Mouse (Mus musculus) layer of hippocampus, postnatal 10 days (tissue): ENCODE data around the gene Ctdspl. TPM values are rescaled to one million over a fixed set of nuclear protein-coding genes. Genes with fewer than 3 reads are reported as not detected.

Experiments
- DNase-seq, 2 experiments: peaks; one replicate each; pipeline ENCODE4 v3.0.0; 2021; ENCODE audit warnings: low spot score in 2 of 2
- long read RNA-seq: library from polyadenylated mRNA; stranded (forward); transcript quantifications from one replicate; pipeline ENCODE4 v2.0.0, GENCODE M21; 2023
- total RNA-seq, 2 experiments: library from RNA; stranded (reverse); gene quantifications; 2 replicates each; pipeline ENCODE4 v1.2.3; 2021

Gene Ctdspl
- total RNA-seq = 10 to 100 TPM; 17.0 to 19.0 TPM
- long read RNA-seq, full-length matches to known transcripts = 7 of 9 reads
- long read RNA-seq, partial matches to known transcripts = 0 of 9 reads
- long read RNA-seq, other reads (novel, unspliced or antisense) = 2 of 9 reads

DNA sequence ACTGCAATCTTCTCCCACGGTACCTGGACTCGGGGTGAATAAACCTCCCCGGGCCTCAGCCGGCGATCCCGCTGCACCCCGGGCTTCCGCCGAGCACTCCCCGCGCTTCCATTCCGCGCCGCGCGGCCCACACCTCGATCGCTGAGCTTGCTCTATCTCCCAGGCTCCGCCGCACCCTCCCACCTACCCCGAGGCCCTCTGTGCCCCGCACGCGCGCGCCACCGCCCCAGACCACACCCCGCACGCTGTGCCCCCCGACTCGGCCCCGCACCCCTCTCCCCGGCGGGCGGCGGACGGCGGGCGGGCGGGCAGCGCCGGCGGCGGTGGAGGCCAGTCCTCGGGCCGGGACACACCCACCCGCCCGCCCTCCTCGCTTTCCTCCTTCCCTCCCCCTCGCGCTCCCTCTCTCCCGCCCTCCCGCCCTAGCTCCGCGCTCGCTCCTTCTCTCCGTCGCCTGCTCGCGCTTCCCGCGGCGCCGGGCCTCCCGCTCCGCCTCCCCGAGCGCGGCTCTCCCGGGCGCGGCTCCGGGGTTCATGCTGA lies at the start of gene Ctdspl:
Ctdspl (plus strand) TSS at position 343 of the 540 bp plus-strand sequence.
- DNase-seq = peak; percentile 67 to 75

DNA sequence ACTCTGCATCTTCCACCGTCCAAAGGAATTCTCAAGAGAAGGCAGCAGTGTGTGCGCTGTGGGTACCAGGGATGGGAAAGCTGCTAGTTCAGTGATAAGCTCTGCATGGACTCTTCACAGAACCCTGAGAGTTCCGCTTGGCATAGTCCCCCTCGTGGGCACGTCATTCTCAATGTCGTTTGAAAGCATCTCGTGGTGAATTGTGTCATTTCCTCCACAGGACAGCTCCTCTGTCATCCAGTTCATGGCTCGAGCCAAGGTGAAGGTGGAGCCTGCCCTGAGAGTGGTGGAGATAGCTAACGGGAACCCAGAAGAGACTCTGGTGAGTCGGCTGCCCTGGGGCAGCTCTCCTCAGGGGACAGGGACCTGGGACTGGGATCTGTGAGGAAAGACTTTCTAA lies 49.4 kb upstream of the Ctdspl start:
- no peak for DNase-seq

DNA sequence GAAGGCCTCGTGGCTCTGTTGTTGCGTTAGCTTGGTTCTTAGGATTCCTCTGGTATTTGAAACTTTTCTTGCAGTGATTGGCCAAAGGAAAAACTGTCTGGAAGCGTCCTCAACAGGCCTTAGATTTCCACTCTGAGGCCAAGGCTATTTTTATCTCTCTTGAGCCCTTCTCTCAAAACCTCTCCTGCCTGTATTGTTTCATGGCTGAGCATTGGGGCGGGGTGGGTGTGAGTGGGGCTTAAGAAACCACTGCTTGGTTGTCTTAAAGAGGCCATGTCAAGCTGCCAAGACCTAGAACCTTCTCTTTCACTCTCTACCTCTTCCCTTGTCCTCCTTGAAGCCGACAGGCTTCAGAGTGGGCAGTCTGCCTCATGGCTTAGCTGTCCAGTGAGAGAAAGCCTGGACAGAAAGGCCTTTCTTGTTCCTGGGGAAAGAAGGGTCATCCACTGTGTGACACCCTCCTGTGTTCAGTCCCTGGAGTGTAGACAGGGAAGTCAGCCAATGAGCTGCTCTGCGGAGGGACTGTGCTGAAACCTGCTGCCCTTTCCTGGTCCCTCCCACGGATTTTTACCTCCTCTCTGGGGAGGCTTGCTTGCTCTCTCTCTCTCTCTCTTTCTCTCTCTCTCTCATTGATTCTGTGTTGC lies 48.8 kb upstream of the Ctdspl start:
- DNase-seq = no peak

DNA sequence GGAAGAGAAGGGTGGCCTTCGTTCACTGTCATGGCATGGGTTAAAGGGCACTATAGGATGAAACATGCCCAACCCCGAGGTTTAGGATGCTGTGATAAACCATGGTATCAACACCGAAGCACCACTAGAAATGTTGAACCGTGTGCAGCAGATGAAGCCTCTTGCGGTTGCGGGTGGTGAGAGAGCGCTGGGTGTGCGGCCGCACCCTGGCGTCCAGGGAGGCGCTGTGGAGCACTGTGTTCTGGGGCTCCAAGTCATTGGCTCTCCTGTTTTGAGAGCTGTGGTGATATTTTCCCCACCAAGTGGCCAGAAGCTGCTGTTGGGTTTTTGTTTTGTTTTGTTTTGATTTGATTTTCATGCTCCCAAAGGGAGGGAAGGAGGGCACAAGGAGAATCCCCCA lies 47.7 kb upstream of the Ctdspl start:
- no peak for DNase-seq

DNA sequence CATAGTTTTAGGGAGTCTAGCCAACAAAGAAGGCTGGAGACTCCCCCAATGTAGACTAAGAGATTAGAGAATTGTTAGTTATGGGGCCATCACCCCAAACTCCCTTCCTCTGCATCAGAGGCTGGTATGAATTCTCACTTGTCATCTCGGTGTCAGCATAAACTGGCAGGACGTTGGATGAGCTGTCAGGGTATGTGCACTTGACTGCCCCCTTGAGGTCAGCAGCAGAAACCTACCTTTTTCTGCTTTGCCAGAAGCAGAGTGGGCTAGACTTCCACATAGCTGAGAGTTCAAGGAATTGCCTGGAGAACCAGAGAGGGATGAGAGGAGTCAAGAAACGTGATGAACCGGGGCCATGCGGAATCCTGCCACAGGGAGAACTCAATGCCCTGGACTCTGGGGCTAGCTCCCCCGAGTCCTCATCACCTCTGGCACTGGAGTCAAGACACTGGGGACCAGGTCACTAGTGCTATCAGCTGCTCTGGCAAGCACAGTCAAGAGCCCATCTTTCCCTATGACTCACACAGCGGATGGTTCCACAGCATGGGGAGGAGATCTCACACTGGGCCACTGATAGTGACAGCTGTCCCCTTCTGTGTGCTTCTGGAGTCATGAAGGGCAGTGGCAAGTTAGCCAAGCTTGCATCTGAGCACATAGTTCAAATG lies 44.8 kb upstream of the Ctdspl start:
- DNase-seq = no peak

DNA sequence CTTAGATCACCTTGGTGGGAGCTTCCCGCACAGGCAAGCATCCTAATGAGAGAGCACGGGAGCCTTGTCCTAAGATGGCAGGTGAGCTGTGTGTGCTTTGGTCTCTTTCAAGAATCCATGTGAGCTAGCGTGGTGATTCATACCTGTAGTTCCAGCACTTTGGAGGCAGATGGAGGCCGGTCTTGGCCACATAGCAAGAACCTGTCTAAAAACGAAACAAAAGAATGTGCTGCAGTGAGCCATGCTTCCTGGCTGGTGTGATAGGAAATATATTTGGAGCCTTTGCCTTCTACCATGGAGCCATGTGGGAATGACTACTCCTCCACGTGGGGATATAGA lies 44.3 kb upstream of the Ctdspl start:
- no peak for DNase-seq

DNA sequence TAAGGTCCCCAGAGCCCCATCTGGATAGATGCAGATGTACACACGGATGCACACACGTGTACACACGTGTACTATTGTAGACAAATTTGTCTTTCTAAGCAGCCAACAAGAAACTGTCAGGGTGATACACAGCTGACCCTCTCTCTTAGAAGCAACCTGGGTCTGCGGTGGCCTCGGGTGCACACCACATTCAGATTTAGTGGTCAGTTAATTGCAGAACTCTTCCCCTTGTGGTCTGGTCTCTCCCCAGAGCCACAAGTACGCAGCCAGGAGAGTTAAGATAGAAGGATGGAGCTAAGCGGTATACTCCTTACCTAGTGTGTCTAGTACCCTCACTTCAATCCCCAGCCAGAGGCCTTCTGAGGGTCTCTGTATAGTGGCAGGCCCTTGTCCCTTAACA lies 43.1 kb upstream of the Ctdspl start:
- no peak for DNase-seq

DNA sequence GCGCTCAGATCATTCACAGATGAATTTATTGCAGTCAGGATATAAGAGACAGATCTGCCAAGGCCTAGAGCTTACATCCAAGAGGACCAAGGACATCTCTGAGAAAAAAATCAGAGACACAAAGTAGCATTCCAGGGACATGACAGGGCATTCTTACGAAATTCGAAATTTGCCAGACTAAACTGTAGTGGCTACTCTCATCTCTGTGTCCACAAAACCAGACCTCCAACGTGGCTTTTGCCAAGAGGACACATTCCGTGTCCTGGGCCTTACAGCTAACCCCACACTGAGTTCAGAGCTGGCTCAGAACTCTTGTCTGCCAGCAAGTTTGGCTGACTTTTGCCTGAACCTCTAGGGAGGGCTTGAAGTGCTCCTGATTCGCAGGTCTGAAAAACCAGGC lies 40.5 kb upstream of the Ctdspl start:
- DNase-seq = no peak

DNA sequence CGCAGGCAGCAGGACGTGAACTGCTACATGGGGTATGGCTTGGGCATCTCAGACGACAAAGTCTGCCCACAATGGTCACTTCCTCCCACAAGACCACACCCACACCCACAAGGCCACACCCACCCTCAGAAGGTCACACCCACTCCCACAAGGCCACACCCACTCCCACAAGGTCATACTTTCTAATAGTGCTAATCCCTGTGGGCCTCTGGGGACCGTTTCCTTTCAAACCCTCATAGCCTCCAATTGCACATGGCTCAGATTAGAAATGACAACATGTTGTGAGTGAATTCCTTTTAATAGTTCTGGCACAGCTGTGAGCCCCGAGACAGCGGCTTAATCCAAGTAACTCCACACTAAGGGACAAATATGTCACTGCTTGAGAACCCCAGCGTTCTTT lies 39.1 kb upstream of the Ctdspl start:
- no peak for DNase-seq

DNA sequence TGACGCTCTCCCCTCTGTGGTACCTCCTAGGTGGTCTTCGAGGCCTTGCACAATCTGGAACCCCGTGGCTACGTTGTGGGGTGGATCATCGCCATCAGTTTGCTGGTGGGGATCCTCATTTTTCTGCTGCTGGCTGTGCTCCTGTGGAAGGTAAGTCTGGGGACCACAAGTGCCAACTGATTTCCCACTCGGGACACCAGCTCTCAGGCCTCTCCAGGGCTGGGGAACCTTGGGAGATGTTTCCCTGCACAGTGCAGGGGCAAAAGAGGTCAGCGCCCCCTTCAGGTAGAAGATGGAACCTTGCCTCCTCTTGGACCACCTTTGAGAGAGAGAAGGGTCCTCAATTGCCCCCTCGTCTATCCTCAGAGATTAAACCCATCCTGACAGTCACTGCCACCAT lies 38.5 kb upstream of the Ctdspl start:
- no peak for DNase-seq

DNA sequence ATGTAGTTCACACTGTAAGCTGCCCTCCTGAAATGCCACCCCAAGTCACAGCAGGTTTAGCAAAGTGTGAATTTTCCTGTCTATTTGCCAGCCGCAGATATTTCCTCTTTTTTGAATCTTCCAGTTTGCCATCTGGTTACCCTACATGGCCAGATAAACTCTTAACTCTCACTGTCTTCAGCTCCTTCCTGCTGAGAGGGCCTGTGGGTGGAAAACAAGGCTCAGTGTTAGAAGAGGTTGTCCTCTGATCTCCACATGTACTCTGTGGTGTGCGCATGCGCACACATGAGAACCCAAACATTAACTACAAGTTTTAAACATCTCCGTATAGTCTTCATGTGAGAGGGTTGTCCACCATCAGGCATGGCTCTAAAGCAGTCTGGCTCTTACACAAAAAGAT lies 36.1 kb upstream of the Ctdspl start:
- DNase-seq = no peak

DNA sequence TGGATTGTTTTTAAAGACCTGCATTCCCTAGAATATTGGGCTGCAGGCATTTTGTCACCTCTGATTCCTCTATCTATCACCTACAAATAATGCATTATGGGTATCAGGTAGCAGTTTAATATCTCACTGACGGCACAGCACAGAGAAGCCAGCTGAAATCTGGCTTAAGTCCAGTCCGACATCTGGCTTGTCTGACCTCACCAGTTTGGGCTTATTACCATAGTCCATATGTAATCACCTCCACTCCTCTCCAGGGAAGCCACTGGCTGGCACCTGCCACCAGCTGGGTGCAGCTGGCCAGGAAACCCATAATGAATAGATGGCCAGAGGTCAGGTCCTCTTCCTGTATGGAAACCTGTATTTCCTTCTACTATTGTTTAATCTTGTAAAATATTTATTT lies 35.6 kb upstream of the Ctdspl start:
- DNase-seq = no peak

DNA sequence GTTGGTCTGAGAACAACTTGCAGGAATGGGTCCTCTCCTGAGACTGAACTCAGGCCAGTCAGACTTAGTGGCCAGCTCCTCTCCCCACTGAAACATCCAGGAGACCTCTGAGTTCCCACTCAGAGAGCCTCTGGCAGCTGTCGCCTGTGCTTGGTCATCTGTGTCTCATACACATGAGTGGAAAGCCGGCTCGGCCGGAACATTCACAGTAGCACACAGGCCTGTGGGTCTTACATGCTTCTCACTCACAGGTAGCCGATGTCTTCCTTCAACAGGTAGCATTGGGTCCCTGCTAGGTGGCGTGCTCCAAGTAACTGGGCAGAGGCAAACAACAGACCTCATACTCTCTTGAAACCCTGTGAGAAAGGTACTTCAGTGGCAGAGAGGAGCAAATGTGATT lies 35.2 kb upstream of the Ctdspl start:
- DNase-seq = no peak

DNA sequence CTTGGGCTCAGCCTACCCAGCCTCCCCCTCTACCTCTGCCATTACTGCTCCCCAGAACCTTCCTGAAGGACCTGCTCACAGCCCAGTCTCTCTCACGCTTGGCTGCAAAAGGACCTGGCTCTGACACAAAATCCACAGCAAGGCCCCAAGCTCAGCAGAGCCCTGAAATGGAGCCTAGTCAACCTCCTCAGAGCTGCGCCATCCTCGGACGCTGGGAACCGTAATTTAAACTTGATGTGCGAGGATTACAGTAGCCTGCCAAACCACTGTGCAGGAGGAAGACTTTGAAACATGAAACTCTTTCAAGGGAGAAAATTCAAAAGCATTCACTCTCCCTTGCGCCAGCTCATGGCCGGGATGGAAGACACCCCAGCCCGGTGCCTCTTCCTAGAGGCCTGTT lies 34.7 kb upstream of the Ctdspl start:
- no peak for DNase-seq

DNA sequence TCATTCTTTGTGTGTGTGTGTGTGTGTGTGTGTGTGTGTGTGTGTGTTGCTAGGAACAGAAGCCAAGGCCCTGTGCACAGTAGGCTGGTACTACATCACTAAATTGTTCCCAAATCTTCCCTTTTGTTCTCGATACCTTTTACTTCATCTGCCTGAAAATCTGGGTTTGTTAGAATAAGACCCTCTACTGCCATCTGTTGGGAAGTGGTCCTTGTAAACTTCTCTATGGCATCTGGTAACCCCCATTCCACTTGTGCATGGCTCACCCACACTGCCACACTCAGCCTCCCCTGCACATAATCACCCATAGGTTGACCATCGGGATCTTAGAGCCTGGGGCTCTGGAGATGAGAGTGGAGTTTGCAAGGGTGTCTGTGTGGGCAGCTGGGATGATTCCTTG lies 31.2 kb upstream of the Ctdspl start:
- no peak for DNase-seq

DNA sequence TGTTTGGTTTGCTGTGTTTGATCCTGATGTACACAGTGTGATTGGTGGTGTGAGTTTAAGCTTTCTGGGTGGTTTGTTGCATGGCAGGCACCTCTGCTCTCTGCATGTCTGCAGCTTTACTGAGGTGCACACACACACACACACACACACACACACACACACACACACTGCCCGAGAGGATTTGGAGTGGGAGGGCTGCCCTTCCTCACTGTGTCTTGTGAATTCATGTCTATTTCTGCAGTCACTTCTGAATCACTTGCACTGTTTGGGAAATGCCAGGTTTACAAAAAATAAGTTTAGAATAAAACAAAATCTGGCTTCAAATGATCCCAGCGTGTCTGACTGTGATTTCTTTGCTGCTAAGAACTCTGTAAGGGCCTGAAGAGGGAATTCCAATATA lies 25.6 kb upstream of the Ctdspl start:
- DNase-seq = no peak

DNA sequence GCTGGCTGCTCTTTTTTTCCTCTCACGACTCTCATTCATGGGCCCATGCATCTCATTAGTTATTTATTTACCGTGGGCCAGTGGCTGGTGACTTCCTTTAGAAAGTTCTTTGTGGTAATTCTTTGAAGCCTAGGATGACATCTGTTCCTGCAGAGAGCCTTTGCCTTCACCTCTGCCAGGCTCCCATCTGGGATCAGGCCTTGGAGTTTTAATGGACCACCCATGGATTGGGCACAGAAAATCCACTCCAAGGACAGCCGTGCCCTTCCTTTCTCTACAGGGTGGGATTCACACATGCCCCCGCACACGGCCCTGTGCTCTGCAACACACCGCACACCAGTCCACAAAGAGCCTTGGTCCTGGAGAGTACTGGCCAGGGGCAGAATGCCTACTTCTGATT lies 24.3 kb upstream of the Ctdspl start:
- no peak for DNase-seq

DNA sequence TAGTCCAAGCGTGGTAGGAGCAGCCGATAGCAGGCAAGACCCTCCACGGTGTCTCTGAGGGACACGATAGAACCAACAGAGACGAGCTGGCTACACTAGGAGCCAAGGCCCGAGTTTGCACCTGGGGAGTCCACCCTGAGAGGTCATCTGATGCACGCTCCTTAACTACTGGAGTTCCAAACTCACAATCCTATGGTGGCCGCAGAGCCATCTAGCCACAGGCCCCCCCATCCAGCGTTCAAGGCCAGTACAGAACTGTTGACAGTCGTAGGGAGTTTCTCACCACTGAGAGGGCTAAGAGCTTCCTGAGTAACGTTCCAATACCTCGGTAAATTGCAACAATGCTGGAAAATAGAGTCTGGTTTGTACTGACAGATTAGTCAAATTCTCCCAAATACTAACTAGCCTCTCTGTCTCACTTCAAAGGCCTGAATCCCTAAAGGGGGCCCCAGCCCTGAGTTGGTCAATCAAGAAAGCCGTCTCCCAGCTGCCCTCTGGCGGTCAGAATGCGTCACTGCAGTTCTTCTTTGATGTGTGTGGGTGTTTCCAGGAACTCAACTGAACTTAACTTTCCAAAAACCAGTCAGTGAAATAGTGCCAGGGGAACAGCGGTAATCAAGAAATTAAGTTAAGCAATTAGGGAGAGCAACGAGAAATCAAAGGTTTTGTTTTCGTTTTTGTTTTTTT lies 18.2 kb upstream of the Ctdspl start:
- DNase-seq = peak; percentile 87 to 90

DNA sequence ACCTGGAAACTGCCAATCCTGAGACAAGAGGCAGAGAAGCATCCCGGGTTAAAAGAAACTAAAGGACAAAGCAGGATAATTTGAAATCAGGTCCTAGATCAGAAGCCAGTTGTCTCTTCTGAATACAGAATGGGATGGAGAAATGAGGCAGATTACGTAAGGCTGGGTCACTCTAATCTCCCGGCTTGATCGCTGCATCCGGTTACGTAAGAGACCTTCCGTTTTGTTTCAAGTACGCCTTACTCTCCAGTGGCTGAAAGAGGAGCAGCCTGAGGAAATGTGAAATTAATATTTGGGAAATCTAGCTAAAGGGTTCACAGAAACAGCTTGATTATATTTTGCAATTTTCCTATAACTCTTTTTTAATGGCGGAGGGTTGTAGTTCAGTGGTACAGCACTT lies 13.2 kb upstream of the Ctdspl start:
- no peak for DNase-seq

DNA sequence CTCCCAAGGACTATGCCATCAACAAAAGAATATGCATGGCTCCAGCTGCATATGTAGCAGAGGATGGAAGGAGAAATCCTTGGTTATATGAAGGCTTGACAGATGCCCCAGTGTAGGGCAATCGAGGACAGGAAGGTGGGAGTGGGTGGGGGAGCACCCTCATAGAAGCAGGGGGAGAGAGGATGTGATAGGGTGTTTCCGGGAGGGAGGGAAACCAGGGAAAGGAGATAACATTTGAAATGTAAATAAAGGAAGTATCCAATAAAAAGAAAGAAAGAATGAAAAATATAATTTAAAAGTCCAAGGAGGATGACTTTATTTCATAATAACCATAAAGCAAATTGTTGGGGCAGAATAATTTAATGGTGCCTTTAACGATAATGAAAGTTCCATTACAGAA lies 12.6 kb upstream of the Ctdspl start:
- no peak for DNase-seq

DNA sequence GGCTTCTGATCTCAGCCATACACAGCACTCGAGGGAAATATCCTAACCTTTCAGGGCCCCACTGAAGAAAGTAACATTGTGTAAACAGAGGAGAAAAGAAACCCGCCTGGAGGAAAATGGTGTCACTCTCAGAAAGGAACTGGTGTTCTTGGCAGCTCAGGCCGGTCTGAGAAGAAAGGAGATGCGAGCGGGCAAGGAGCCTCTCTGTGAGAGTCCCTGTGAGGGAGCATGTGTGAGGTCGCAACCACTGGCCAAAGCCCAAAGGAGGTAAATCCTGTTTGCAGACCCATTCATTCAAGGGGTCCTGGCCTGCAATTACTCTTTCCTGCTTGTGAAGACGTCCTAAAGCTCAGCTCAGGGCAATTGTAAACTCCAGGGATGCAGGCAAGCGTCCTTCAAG lies 11.7 kb upstream of the Ctdspl start:
- no peak for DNase-seq

DNA sequence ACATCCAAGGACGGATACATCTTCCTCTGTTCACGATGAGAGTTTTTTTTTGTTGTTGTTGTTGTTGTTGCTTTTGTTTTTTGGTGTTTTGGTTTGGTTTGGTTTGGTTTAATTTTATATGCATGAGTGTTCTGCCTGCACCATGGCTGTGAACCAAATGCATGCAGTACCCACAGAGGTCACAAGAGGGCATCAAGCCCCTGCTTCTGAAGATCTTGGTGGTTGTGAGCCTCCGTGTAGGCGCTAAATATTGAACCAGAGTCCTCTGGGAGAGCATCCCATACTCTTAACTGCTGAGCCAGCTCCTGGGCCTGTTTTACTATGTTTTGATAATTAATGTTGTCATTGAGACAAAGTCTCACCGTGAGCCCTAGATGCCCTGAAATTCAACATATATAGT lies 11.0 kb upstream of the Ctdspl start:
- peak in 1 of 2 experiments; percentile 54 for DNase-seq
